Mouse (Mus musculus) embryonic facial prominence, embryonic 13.5 days (tissue): ENCODE results near the gene Col1a1. TPM values are rescaled to one million over a fixed set of nuclear protein-coding genes. Genes with fewer than 3 reads are reported as not detected.

Source experiments
- ATAC-seq: fragments of 200-750 bp; cut with Nextera tagmentation; 2 replicates; pipeline ENCODE4 v1.8.0; 2017; ENCODE audit warnings: low read depth; ENCODE audit not compliant: insufficient number of reproducible peaks, insufficient read depth, low FRiP score, low TSS enrichment
- H3K27ac ChIP-seq: fragments of 300-500 bp; sonication (generic); 2 replicates; pipeline ENCODE4 v1.5.1; 2015; ENCODE audit warnings: moderate library complexity, mild to moderate bottlenecking, inconsistent platforms
- H3K27me3 ChIP-seq: fragments of 300-500 bp; sonication (generic); 2 replicates; pipeline ENCODE4 v1.6.1; 2015; ENCODE audit warnings: mild to moderate bottlenecking, inconsistent platforms
- H3K36me3 ChIP-seq: fragments of 300-500 bp; sonication (generic); 2 replicates; pipeline ENCODE4 v1.6.1; 2015; ENCODE audit warnings: mild to moderate bottlenecking, inconsistent platforms
- H3K4me1 ChIP-seq: fragments of 300-500 bp; sonication (generic); 2 replicates; pipeline ENCODE4 v1.6.1; 2015; ENCODE audit warnings: inconsistent platforms
- H3K4me2 ChIP-seq: fragments of 300-500 bp; sonication (generic); 2 replicates; pipeline ENCODE4 v1.6.1; 2015; ENCODE audit warnings: moderate library complexity, mild to moderate bottlenecking, inconsistent platforms
- H3K4me3 ChIP-seq: fragments of 300-500 bp; sonication (generic); 2 replicates; pipeline ENCODE4 v1.5.1; 2015; ENCODE audit warnings: mild to moderate bottlenecking, inconsistent platforms
- H3K9ac ChIP-seq: fragments of 300-500 bp; sonication (generic); 2 replicates; pipeline ENCODE4 v1.6.1; 2015; ENCODE audit warnings: mild to moderate bottlenecking, inconsistent platforms
- H3K9me3 ChIP-seq: fragments of 300-500 bp; sonication (generic); 2 replicates; pipeline ENCODE4 v1.6.1; 2016; ENCODE audit warnings: inconsistent platforms
- WGBS: fragments of 180-500 bp; shearing (Covaris S2); methylation state at CpG from one replicate; pipeline ENCODE4 v1.1.7; 2015; ENCODE audit warnings: mixed read lengths; 5-methylcytosine and 5-hydroxymethylcytosine counted together
- polyA plus RNA-seq: library from polyadenylated mRNA; unstranded; fragments of >200 nt; fragmentation: Nextera tagmentation; extraction: Ambion mirVana; gene quantifications from 2 replicates; pipeline ENCODE4 v1.2.1, GENCODE M21; 2015

Col1a1 gene
- polyA plus RNA-seq, 1 experiment from 2014 or later: 1,259 TPM

- no peak for ATAC-seq
- Histone ChIP-seq H3K9me3 (no peaks in the 10 kb centered on the region), H3K4me1 (peaks cover 22% of the 10 kb centered on the region), H3K27ac (no peak overlapping the region), H3K9ac (no peak overlapping the region), H3K4me3 (no peak overlapping the region), H3K27me3 (no peaks in the 10 kb centered on the region), H3K4me2 (no peak overlapping the region), H3K36me3 (no peaks in the 10 kb centered on the region)
- 34% methylated on average over 6 of the region's 6 CpGs for WGBS
Measured at GRCm38 (mm10) chr11:94920996-94921401, 15.0 kb upstream of the Col1a1 start.

GRCm38 (mm10) chr11:94924977-94925376 lies 11.0 kb upstream of the Col1a1 start:
- ATAC-seq: no peak
- H3K4me1 ChIP-seq: peaks cover 44% of the 10 kb centered on the region
- no peak overlapping the region for H3K4me3 ChIP-seq
- H3K36me3 ChIP-seq: no peaks in the 10 kb centered on the region
- no peak overlapping the region for H3K27ac ChIP-seq
- WGBS: 94% methylated on average over 4 of the region's 4 CpGs
- no peaks in the 10 kb centered on the region for H3K9me3 ChIP-seq
- no peaks in the 10 kb centered on the region for H3K27me3 ChIP-seq
- H3K4me2 ChIP-seq: no peak overlapping the region
- H3K9ac ChIP-seq: no peak overlapping the region

DNA sequence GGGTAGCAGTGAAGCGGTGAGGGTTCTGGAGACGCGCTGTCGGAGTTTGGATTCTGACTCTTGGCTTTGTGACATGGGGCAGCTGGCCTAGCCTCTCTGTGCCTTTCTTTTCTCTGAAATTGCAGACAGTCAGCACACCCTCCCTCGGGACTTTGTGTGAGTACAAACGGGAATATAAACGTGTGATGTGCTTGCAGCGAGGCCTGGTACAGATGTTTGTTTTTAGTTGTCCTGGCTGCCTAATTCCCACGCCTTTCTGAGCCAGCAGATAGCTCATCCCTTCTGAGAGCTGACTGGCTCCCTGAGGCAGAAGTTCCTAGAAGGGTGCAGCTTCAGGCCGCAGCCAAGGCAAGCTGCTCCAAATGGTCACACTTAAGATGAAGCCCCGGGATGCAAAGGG lies 9.6 kb upstream of the Col1a1 start:
- WGBS: 63% methylated on average over 11 of the region's 11 CpGs
- H3K9ac ChIP-seq: no peak overlapping the region
- H3K27ac ChIP-seq: no peak overlapping the region
- peaks cover 47% of the 10 kb centered on the region for H3K4me1 ChIP-seq
- no peak overlapping the region for H3K4me3 ChIP-seq
- no peak for ATAC-seq
- no peak overlapping the region for H3K4me2 ChIP-seq
- no peaks in the 10 kb centered on the region for H3K9me3 ChIP-seq
- no peaks in the 10 kb centered on the region for H3K27me3 ChIP-seq
- no peaks in the 10 kb centered on the region for H3K36me3 ChIP-seq

GRCm38 (mm10) chr11:94927771-94928291 lies 8.2 kb upstream of the Col1a1 start:
- no peak for ATAC-seq
- WGBS: 23% methylated on average over 5 of the region's 5 CpGs
- Histone ChIP-seq H3K36me3 (no peaks in the 10 kb centered on the region), H3K27me3 (no peaks in the 10 kb centered on the region), H3K9ac (no peak overlapping the region; the same call in 1 of the 2 replicates), H3K4me1 (peaks cover 55% of the 10 kb centered on the region), H3K27ac (peak overlapping the region; percentile 96), H3K4me3 (no peak overlapping the region), H3K9me3 (no peaks in the 10 kb centered on the region), H3K4me2 (no peak overlapping the region)

GRCm38 (mm10) chr11:94928820-94929219 lies 7.2 kb upstream of the Col1a1 start:
- Histone ChIP-seq H3K9ac (peak overlapping the region; percentile 61; the same call in 1 of the 2 replicates), H3K4me3 (peak overlapping the region; percentile 9; the same call in 1 of the 2 replicates), H3K27me3 (no peaks in the 10 kb centered on the region), H3K27ac (peak overlapping the region; percentile 96), H3K36me3 (no peaks in the 10 kb centered on the region), H3K4me2 (peak overlapping the region; percentile 48), H3K9me3 (no peaks in the 10 kb centered on the region), H3K4me1 (peaks cover 65% of the 10 kb centered on the region)
- WGBS: 7% methylated on average over 13 of the region's 13 CpGs
- ATAC-seq: peak; percentile 82

- peak overlapping the region; percentile 96 for H3K27ac ChIP-seq
- WGBS: 25% methylated on average over 9 of the region's 9 CpGs
- peak overlapping the region; percentile 48; the same call in 1 of the 2 replicates for H3K4me2 ChIP-seq
- no peak overlapping the region; the same call in 1 of the 2 replicates for H3K9ac ChIP-seq
- H3K4me1 ChIP-seq: peaks cover 73% of the 10 kb centered on the region
- H3K9me3 ChIP-seq: no peaks in the 10 kb centered on the region
- H3K4me3 ChIP-seq: no peak overlapping the region
- ATAC-seq: no peak
- H3K27me3 ChIP-seq: no peaks in the 10 kb centered on the region
- no peaks in the 10 kb centered on the region for H3K36me3 ChIP-seq
Measured at GRCm38 (mm10) chr11:94929599-94929998, 6.4 kb upstream of the Col1a1 start.

DNA sequence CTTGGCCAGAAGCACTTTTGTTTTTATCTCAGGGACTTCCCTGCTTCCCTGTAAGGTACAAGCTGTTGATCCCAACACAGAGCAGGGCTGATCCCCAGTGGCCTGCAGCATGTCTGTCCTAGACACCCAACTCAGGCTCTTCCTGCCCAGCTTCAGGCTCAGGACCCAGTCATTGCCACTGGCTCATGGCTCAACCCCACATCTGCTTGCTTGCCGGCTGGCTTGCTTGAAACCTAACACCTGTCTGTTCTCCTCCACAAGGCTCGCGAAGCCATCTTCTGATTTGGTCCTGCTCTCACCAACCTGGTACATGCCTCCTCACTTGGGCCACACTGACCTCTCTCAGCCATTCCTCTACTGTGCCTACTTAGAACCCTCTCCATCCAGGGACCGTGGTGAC lies 5.9 kb upstream of the Col1a1 start:
- WGBS: 24% methylated on average over 4 of the region's 4 CpGs
- Histone ChIP-seq H3K27ac (peak overlapping the region; percentile 96), H3K9ac (peak overlapping the region; percentile 2; the same call in 1 of the 2 replicates), H3K36me3 (no peaks in the 10 kb centered on the region), H3K9me3 (no peaks in the 10 kb centered on the region), H3K4me3 (no peak overlapping the region), H3K4me1 (peaks cover 79% of the 10 kb centered on the region), H3K4me2 (no peak overlapping the region), H3K27me3 (no peaks in the 10 kb centered on the region)
- no peak for ATAC-seq

GRCm38 (mm10) chr11:94933584-94933983 lies 2.4 kb upstream of the Col1a1 start:
- peaks cover 5% of the 10 kb centered on the region for H3K36me3 ChIP-seq
- peaks cover 78% of the 10 kb centered on the region for H3K4me1 ChIP-seq
- peaks cover 2% of the 10 kb centered on the region; the same call in 1 of the 2 replicates for H3K27me3 ChIP-seq
- H3K4me3 ChIP-seq: 0 out of 2 replicates have a peak overlapping the region, but pooled peaks have one; percentile 14
- H3K9me3 ChIP-seq: no peaks in the 10 kb centered on the region
- 3% methylated on average over 8 of the region's 8 CpGs for WGBS
- H3K27ac ChIP-seq: peak overlapping the region; percentile 98
- peak; percentile 16; the same call in 1 of the 2 replicates for ATAC-seq
- H3K4me2 ChIP-seq: peak overlapping the region; percentile 90
- peak overlapping the region; percentile 56; the same call in 1 of the 2 replicates for H3K9ac ChIP-seq

- Histone ChIP-seq H3K9me3 (no peaks in the 10 kb centered on the region), H3K4me1 (peaks cover 78% of the 10 kb centered on the region), H3K27ac (peak overlapping the region; percentile 98), H3K4me2 (peak overlapping the region; percentile 90), H3K27me3 (peaks cover 2% of the 10 kb centered on the region; the same call in 1 of the 2 replicates), H3K36me3 (peaks cover 15% of the 10 kb centered on the region), H3K4me3 (0 out of 2 replicates have a peak overlapping the region, but pooled peaks have one; percentile 4), H3K9ac (peak overlapping the region; percentile 27)
- 16% methylated on average over 11 of the region's 11 CpGs for WGBS
- no peak for ATAC-seq
Measured at GRCm38 (mm10) chr11:94934526-94934925, 1.5 kb upstream of the Col1a1 start.

- Histone ChIP-seq H3K4me2 (peak overlapping the region; percentile 90), H3K9me3 (no peaks in the 10 kb centered on the region), H3K4me1 (peaks cover 75% of the 10 kb centered on the region), H3K27me3 (peaks cover 2% of the 10 kb centered on the region; the same call in 1 of the 2 replicates), H3K27ac (peak overlapping the region; percentile 98), H3K36me3 (peaks cover 38% of the 10 kb centered on the region), H3K4me3 (peak overlapping the region; percentile 74), H3K9ac (peak overlapping the region; percentile 95)
- peak; percentile 48 for ATAC-seq
- 2% methylated on average over 17 of the region's 17 CpGs for WGBS
Measured at GRCm38 (mm10) chr11:94936851-94937295, 849 bp downstream of the Col1a1 start.

GRCm38 (mm10) chr11:94937335-94937781 lies 1.3 kb downstream of the Col1a1 start:
- Histone ChIP-seq H3K36me3 (peaks cover 43% of the 10 kb centered on the region), H3K9ac (peak overlapping the region; percentile 95), H3K4me3 (peak overlapping the region; percentile 74), H3K9me3 (no peaks in the 10 kb centered on the region), H3K4me1 (peaks cover 71% of the 10 kb centered on the region), H3K4me2 (peak overlapping the region; percentile 90), H3K27me3 (peaks cover 2% of the 10 kb centered on the region; the same call in 1 of the 2 replicates), H3K27ac (peak overlapping the region; percentile 98)
- under 1% methylated on average over 18 of the region's 18 CpGs for WGBS
- ATAC-seq: no peak

DNA sequence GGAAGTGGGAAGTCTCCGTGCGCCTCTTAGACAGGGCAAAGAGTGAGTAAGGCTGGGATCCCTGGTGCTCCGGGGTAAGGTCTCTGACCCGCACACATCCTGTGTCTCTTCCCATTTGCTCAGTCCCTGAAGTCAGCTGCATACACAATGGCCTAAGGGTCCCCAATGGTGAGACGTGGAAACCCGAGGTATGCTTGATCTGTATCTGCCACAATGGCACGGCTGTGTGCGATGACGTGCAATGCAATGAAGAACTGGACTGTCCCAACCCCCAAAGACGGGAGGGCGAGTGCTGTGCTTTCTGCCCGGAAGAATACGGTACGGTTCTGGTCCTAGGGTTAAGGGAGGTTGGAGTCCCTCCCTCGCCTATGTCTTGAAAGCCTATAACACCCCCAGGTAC lies 1.8 kb downstream of the Col1a1 start:
- Histone ChIP-seq H3K9me3 (no peaks in the 10 kb centered on the region), H3K9ac (peak overlapping the region; percentile 95), H3K4me2 (peak overlapping the region; percentile 90), H3K4me1 (peaks cover 67% of the 10 kb centered on the region), H3K27ac (peak overlapping the region; percentile 98), H3K27me3 (peaks cover 2% of the 10 kb centered on the region; the same call in 1 of the 2 replicates), H3K36me3 (peaks cover 47% of the 10 kb centered on the region), H3K4me3 (peak overlapping the region; percentile 74)
- WGBS: 2% methylated on average over 15 of the region's 15 CpGs
- ATAC-seq: no peak
